In the genomic region with DNA sequence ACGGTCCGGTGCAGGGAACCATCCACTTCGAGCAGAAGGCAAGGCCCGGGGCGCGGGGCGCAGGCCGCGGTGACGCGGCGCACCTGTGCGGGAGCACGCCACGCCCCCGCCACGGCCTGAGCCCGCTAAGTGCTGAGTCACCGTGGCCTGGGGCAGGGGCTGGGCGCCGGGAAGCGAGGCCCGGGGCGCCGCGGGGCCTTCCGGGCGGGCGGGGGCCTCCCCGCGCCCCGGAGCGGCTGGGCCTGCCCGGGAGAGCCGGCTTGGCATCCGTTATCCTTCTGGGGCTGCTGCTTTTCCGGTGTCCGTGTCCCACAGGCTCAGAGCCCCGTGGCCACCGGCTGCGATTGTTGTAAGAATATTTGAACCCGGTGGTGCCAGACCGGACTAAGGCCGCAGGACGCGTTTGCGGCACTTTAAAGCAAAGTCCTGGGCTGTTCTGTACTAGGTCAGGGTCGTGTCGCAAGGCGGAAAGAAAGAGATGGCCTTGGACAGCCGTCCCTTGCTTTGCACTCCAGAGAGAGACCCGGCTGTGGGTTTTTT, we compare ENCODE assay signal across 8 mouse cellular contexts. TPM values are rescaled to one million over a fixed set of nuclear protein-coding genes. Genes with fewer than 3 reads are reported as not detected.
DNase-seq lines count a peak whose midpoint lies in the region; ATAC-seq and TF ChIP-seq lines count a peak whose summit lies in the region.

No protein-coding gene starts in this region.

- H3K4me2 ChIP-seq in midbrain, embryonic 11.5 days = peak overlapping the region; percentile 76

- peak overlapping the region; percentile 95 for H3K4me3 ChIP-seq in gastrocnemius, adult 2 months
- peak overlapping the region; percentile 75 for H3K4me3 ChIP-seq in C2C12 (ENCODE audit: insufficient read depth, poor library complexity, severe bottlenecking)
- H3K4me3 ChIP-seq in midbrain, embryonic 11.5 days (ENCODE audit: low read depth, low read length) = peak overlapping the region; percentile 88

- H3K9me3 ChIP-seq in midbrain, embryonic 11.5 days (ENCODE audit: control insufficient read depth, low read length) = no peaks in the 10 kb centered on the region

- intact Hi-C loops in gastrocnemius, adult 2 months (cut with DNase I) = loop anchor here (2.0 to 5.0 kb wide), 2 partner anchors 46 to 62 kb away; no protein-coding TSS in a partner anchor
- intact Hi-C loops in gastrocnemius, postnatal 14 days (cut with DNase I; ENCODE audit: low total_unique reads) = no loop called here

- no peak for TF ChIP-seq CTCF in gastrocnemius, adult 2 months (IDR thresholded peaks at IDR 0.05)
- no peak for TF ChIP-seq CTCF in C2C12 (IDR thresholded peaks at IDR 0.05; ENCODE audit: control insufficient read depth, insufficient read depth, insufficient read length)
- no peak for TF ChIP-seq CTCF in brain, embryonic 14.5 days (IDR thresholded peaks at IDR 0.05; ENCODE audit: borderline replicate concordance, extremely low read depth, insufficient read depth, insufficient read length)

- H3K79me3 ChIP-seq in C2C12 (ENCODE audit: low read depth) = peaks cover 46% of the 10 kb centered on the region

- peaks cover 17% of the 10 kb centered on the region for H3K4me1 ChIP-seq in midbrain, embryonic 11.5 days (ENCODE audit: control insufficient read depth, insufficient read depth, low read length)

- DNase-seq in gastrocnemius, adult 2 months = peak; percentile 84
- no peak for DNase-seq in gastrocnemius, postnatal 14 days
- DNase-seq in brain, embryonic 14.5 days (ENCODE audit: low read depth) = peak; percentile 51
- peak; percentile 44 to 46 for DNase-seq in layer of hippocampus, postnatal 36 days
- peak; percentile 94 for DNase-seq in midbrain, embryonic 11.5 days (ENCODE audit: low spot score, missing footprints)
- DNase-seq in thymus, postnatal 14 days = no peak

- ATAC-seq in granulocyte monocyte progenitor cell, adult 5-6 weeks (replicated peaks; ENCODE audit: poor library complexity, severe bottlenecking) = peak; percentile 11
- peak; percentile 88 for ATAC-seq in midbrain, embryonic 11.5 days (ENCODE audit: low FRiP score)

- H3ac ChIP-seq in C2C12 (ENCODE audit: control insufficient read depth, insufficient read length, low read depth) = peak overlapping the region; percentile 64

- peak overlapping the region; percentile 98 for H3K27ac ChIP-seq in gastrocnemius, adult 2 months
- peak overlapping the region; percentile 80 for H3K27ac ChIP-seq in midbrain, embryonic 11.5 days (ENCODE audit: low read depth, low read length)

- TF ChIP-seq POLR2A in brain, embryonic 14.5 days (IDR thresholded peaks at IDR 0.05; ENCODE audit: borderline replicate concordance, extremely low read depth, insufficient read depth, insufficient read length, poor library complexity, severe bottlenecking) = no peak

- H3K36me3 ChIP-seq in C2C12 (ENCODE audit: control insufficient read depth, insufficient read depth) = peaks cover 35% of the 10 kb centered on the region
- peaks cover 5% of the 10 kb centered on the region; the same call in 1 of the 2 replicates for H3K36me3 ChIP-seq in midbrain, embryonic 11.5 days (ENCODE audit: control insufficient read depth, insufficient read depth, low read length)

- H3K27me3 ChIP-seq in C2C12 (ENCODE audit: control insufficient read depth, insufficient read depth, insufficient read length) = no peaks in the 10 kb centered on the region
- no peaks in the 10 kb centered on the region for H3K27me3 ChIP-seq in midbrain, embryonic 11.5 days (ENCODE audit: control insufficient read depth, insufficient read depth, low read length)

- peak overlapping the region; percentile 89 for H3K9ac ChIP-seq in midbrain, embryonic 11.5 days (ENCODE audit: low read length)

- H3K79me2 ChIP-seq in C2C12 (ENCODE audit: control insufficient read depth, insufficient read depth) = peaks cover 52% of the 10 kb centered on the region

- WGBS in midbrain, embryonic 11.5 days = under 1% methylated on average over 50 of the region's 52 CpGs

TF ChIP-seq in C2C12, 6 proteins besides CTCF, POLR2A, EP300 and RAD21:
- TF ChIP-seq MYOD1 (IDR thresholded peaks at IDR 0.05; ENCODE audit: control insufficient read depth, insufficient read length, low read depth) (no peak), FOSL1 (IDR thresholded peaks at IDR 0.05; ENCODE audit: insufficient read depth, low read length, poor library complexity, severe bottlenecking) (no peak), CEBPB (IDR thresholded peaks at IDR 0.05; ENCODE audit: low read depth) (no peak), MAX (IDR thresholded peaks at IDR 0.05) (no peak), USF1 (IDR thresholded peaks at IDR 0.05; ENCODE audit: low read depth) (no peak), MYOG (IDR thresholded peaks at IDR 0.05; ENCODE audit: control insufficient read depth, extremely low read depth, insufficient read length) (no peak)
TF ChIP-seq in C2C12: peak in this region for 0.

RNA-seq across cellular contexts. Expression of a gene that starts 0.4 kb away (rescaled TPM):
- total RNA-seq in gastrocnemius, adult 2 months (2021) = 100 to 1,000 TPM; 292 to 307 TPM
- total RNA-seq in gastrocnemius, postnatal 14 days (2021) = 100 to 1,000 TPM; 252 to 260 TPM
- 1,571 TPM for polyA plus RNA-seq in C2C12 (2012; fragmentation: generic; extraction: Trizol)
- polyA plus RNA-seq in brain, embryonic 14.5 days (2012; rRNA removed) = 511 and 557 TPM in 2 replicates
- total RNA-seq in granulocyte monocyte progenitor cell, adult 5-6 weeks (2014; fragmentation: Nextera tagmentation) = 616 and 651 TPM in 2 replicates
- 639 and 762 TPM in 2 replicates for total RNA-seq in granulocyte monocyte progenitor cell, adult 5-6 weeks (2017)
- total RNA-seq in layer of hippocampus, postnatal 36 days (2021) = 100 to 1,000 TPM; 373 to 389 TPM
- 1,019 and 1,097 TPM in 2 replicates for polyA plus RNA-seq in midbrain, embryonic 11.5 days (2014; fragmentation: Nextera tagmentation; extraction: Ambion mirVana)

Comparison
In these comparisons a context has a peak if more than half of its experiments do, and no peak if none do; other contexts are left out.
1. DNase-seq: peak in gastrocnemius, adult 2 months (single experiment), brain, embryonic 14.5 days (single experiment), layer of hippocampus, postnatal 36 days (2 of 2) and midbrain, embryonic 11.5 days (single experiment); none in gastrocnemius, postnatal 14 days (single experiment) and thymus, postnatal 14 days (single experiment).
2. Peak in every context shown above with its lines, with median percentiles within 50 percentile points of each other: H3K4me3 ChIP-seq.